Mouse (Mus musculus) ES-E14 (cell line): ENCODE measurements at regions not wholly inside any gene's neighbourhood (a gene's known extent, or its start where the extent isn't known, plus 50 kb on each side); places are given as distances from the start of the nearest gene placed in this dataset.

Source experiments
- ZC3H11A ChIP-seq: IDR thresholded peaks from 2 replicates; pipeline ENCODE4 v1.6.1; 2012; ENCODE audit warnings: low read depth, mild to moderate bottlenecking, inconsistent platforms, low read length, borderline replicate concordance
- ZNF384 ChIP-seq: IDR thresholded peaks from 2 replicates; pipeline ENCODE4 v1.6.1; 2012; ENCODE audit warnings: low read depth, low read length, inconsistent platforms

DNA sequence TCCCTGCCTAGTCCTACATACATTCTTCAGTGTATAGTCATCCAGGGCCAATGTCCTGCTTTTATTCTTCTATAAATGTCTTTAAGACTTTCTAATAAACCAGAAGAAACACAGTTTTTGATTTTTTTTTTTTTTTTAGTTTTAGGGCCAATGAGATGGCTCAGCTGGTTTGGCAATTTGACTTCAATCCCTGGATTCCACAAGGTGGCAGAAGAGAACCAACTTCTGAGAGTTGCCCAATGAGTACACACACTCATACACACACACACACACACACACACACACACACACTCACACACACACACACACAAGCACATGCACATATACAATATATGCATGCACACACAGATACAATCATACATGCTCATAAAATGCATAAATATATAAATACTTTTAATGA is 251.8 kb downstream of the Itga8 start:
- TF ChIP-seq ZNF384 = no peak
- no peak for TF ChIP-seq ZC3H11A
